ENCODE assay signal across 17 mouse cellular contexts in the genomic region with DNA sequence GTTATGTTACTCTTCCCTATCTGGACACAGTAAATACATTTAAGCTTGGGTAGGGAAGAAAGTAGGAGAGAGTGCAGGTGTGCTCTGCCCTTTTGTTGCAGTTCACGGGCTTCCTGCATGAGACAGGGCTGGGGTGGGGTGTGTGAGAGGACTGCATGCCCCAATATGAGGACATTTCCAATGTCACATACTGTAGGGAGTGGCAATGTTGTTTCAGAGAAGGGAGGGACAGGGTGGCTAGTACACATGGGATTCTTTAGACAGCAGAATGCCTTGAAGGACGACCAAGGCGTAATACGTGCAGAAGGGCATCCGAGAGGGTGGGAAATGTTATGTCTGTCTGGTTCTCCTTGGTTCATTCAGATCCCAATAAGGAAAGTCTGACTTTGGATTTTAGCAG. TPM values are rescaled to one million over a fixed set of nuclear protein-coding genes. Genes with fewer than 3 reads are reported as not detected.
"Had no signal": no experiment of that assay in that cellular context is flagged by ENCODE, and none has a peak within 500 bp of the region (broad histone marks: within the 10 kb centered on the region; RNA-seq: fewer than 3 reads in every experiment).

No protein-coding gene starts in this region.

- H3K9me3 ChIP-seq: intestine, embryonic 15.5 days; kidney, embryonic 15.5 days; limb, embryonic 12.5 days; limb, embryonic 15.5 days; midbrain, embryonic 12.5 days; neural tube, embryonic 15.5 days had no signal

- H3K27me3 ChIP-seq: intestine, embryonic 15.5 days; kidney, embryonic 15.5 days; limb, embryonic 12.5 days; limb, embryonic 15.5 days; neural tube, embryonic 15.5 days had no signal

- H3K4me1 ChIP-seq: intestine, embryonic 15.5 days; kidney, embryonic 15.5 days; limb, embryonic 15.5 days; midbrain, embryonic 12.5 days had no signal

- H3K36me3 ChIP-seq: intestine, embryonic 15.5 days; kidney, embryonic 15.5 days; limb, embryonic 12.5 days; limb, embryonic 15.5 days; midbrain, embryonic 12.5 days; neural tube, embryonic 15.5 days had no signal

- H3K4me2 ChIP-seq: intestine, embryonic 15.5 days; kidney, embryonic 15.5 days; limb, embryonic 12.5 days; limb, embryonic 15.5 days; liver, embryonic 11.5 days; lung, embryonic 14.5 days had no signal

- H3K4me3 ChIP-seq: intestine, embryonic 15.5 days; kidney, embryonic 15.5 days; limb, embryonic 12.5 days; limb, embryonic 15.5 days; midbrain, embryonic 12.5 days; myocyte had no signal

- ATAC-seq: lung, postnatal 0 days had no signal

- H3K9ac ChIP-seq: intestine, embryonic 15.5 days; kidney, embryonic 15.5 days; limb, embryonic 12.5 days; limb, embryonic 15.5 days; liver, embryonic 14.5 days; liver, postnatal 0 days; lung, embryonic 14.5 days; midbrain, embryonic 12.5 days; neural tube, embryonic 15.5 days had no signal

- H3K27ac ChIP-seq: intestine, embryonic 15.5 days; kidney, embryonic 15.5 days; limb, embryonic 12.5 days; limb, embryonic 15.5 days; liver, embryonic 14.5 days; macrophage; midbrain, embryonic 12.5 days; neural tube, embryonic 15.5 days had no signal

RNA-seq across cellular contexts. Expression of gene Ano4, which starts 18.2 kb away (rescaled TPM):
- total RNA-seq: megakaryocyte, adult 5-6 weeks; monocyte, adult 5-6 weeks had no signal
- polyA plus RNA-seq: liver, postnatal 0 days; macrophage; myocyte; small intestine, adult 2 months; spleen, adult 2 months had no signal
